Mouse (Mus musculus) left cerebral cortex, adult 18-20 months (tissue): ENCODE results near the gene Cd300a. TPM values are rescaled to one million over a fixed set of nuclear protein-coding genes. Genes with fewer than 3 reads are reported as not detected.
A peak's percentile ranks its signal among the peaks of the same experiment; 100 is the strongest.
"Not testable (repeated sequence)": the region's sequence is repeated elsewhere in the genome, so short reads cannot be mapped to it uniquely, and the experiment has no call there.

Experiments
- DNase-seq, 2 experiments: peaks; one replicate each; pipeline ENCODE4 v3.0.0; 2021 to 2022; ENCODE audit warnings: low spot score in 2 of 2, mixed read lengths in 1 of 2
- total RNA-seq, 2 experiments: library from RNA; stranded (reverse); gene quantifications; 2 replicates each; pipeline ENCODE4 v1.2.3; 2021

Cd300a gene
- total RNA-seq, 2 experiments from 2014 or later: 0.65 to 0.80 TPM

DNA sequence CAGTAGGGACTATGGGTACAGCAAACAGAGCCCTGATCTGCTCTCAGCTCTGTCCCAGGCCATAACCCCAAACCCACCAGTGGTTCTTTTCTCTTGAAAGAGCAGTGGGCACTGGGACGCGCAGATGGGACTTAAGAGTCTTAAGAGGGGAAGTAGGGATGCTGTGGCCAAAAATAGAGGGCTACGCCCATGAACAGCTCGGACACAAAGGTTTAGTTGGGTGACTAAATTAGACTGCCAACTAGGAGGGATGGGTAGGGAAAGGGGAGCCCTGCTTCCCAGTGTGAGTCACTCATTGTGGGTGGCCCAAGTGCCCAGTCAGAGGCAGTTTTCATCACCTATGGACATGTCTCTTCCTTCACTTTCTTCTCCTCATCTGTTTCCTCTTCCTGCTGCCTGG lies 13.4 kb downstream of the Cd300a start:
- DNase-seq: no peak

DNA sequence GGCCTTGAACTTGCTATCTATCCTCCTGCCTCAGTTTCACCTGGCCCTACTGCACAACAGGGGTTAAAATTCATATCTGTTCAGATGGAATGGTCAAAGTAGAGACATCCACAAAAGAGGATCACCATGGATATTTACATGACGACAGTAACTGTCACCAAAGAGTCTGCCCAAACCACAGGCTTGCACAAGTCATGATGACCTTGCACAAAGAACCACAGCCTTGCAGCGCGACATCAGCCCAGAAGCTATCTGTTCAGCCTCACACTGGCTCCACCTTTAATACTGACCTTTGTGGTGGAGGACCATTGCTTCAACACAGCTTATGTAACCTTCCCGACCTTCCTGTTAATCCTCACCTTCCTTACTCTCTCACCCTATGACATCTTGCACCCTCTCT lies 17.7 kb downstream of the Cd300a start:
- no peak for DNase-seq

DNA sequence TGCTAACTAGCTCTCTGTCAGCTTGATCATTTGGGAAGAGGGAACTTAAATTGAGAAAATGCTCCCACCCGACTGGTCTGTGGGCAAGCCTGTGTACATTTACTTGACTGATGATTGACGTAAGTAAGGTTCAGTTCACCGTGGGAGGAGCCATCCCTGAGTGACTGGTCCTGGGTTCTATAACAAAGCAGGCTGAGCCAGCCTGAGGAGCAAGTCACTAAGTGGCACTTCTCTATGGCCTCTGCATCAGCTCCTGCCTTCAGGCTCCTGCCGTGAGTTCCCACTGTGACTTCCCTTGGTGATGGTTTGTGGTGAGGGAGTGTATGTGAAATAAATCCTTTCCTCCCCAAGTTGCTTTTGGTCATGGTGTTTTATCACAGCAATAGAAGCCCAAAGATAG lies 18.2 kb downstream of the Cd300a start:
- no peak for DNase-seq

DNA sequence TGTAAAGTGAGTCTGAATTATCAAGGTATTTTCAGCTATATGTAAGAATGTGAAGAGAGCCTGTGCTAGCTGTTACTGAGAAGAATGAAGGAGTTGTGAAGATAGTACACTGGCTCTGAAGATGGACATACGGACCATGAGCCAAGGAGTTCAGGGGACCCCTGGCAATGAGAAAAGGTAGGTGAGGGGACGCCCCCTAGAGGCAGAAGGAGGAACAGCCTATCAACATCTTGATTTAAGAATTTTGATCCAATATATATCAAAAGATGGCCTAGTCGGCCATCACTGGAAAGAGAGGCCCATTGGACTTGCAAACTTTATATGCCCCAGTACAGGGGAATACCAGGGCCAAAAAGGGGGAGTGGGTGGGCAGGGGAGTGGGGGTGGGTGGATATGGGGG lies 19.7 kb downstream of the Cd300a start:
- DNase-seq: not testable (repeated sequence)

DNA sequence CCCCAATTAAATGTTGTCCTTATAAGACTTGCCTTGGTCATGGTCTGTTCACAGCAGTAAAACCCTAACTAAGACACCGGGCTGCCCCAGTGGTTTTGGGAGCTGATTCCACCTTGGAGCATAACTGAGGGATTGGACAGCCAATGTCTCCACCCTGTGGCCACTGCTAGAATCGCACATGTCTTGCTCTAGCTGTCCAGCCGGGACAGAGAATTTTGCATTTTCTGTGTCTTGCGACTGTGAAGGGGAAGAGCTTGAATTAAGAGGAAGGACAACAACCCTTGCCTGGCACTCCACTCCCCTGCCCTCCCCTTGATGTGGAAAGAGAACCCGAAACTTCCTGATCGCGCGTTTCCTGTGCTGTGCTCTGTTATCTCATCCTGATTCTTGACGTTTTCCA lies 23.0 kb downstream of the Cd300a start:
- DNase-seq: peak; percentile 83 to 85

DNA sequence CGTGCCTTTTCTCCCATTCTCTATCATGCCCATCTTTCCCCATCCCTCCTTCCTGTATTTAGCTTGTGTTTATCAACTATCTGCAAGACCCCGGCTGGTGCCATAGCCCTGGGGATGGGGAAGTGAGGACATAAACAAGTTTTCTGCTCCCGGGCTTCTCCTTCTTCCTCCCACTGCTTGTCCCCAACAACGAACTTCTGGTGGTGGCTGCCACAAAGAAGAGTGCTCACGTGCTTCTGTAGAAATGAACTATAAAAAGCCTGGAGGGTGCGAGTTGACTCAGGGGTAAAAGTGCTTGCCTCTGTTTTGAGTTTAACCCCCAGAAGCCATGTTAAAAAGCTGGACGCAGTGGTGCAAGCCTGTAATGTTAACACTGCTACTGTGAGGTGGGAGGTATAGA lies 25.1 kb downstream of the Cd300a start:
- DNase-seq: no peak

DNA sequence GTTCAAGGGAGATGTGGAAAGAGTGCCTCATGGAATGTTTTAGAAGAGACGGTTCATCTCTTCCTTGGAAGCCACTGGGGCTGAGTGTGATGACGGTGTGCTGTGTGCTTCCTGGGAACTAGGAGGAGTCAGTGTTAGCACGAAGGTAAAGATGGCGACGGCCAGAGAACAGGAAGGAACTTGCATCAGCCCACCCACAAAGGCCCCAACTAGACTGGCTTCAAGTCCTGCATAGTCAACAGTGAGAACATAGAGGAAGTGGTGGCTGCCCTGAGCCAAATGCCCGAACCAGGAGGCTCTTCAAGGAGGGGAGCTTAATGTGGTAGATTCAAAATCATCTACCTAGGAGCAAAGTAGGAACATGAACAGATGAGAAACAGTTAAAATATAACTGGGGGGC lies 27.3 kb downstream of the Cd300a start:
- DNase-seq: no peak

DNA sequence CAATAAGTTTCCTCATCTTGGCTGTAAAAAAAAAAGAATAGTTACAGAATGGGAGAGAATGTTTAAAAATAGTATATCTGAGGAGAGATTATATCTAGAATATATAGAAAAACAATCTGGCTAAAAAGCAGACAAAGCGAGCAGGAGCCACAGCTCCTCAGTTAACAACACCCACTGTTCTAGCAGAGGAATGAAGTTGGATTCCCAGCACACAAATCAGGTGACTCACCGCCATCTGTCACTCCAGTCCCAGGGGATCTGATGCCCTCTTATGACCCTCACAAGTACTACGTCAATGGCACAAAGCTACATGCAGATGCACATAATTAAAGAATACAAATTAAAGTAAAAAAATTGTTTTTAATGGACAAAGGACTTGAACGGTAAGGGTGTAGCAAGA lies 32.6 kb downstream of the Cd300a start:
- DNase-seq: peak; percentile 64

DNA sequence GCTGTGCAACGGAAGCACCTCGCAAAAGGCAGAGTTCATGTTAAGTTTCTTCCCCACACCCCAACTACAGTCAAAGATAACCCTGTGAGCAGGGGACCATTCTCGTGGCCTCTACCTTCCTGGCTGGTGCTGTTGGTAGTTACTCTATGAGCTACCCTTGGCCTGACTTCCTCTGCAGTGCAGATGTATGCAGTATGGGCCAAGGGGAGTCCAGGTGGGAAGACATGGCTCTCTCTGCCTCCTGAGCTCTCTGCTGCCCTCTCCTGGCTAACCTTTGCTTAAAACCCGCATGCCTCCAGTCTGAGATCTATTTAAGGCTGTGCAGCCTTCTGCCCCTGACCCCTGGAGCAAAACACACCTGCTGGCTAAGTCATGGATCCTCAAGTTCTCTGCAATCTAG lies 34.1 kb downstream of the Cd300a start:
- no peak for DNase-seq

DNA sequence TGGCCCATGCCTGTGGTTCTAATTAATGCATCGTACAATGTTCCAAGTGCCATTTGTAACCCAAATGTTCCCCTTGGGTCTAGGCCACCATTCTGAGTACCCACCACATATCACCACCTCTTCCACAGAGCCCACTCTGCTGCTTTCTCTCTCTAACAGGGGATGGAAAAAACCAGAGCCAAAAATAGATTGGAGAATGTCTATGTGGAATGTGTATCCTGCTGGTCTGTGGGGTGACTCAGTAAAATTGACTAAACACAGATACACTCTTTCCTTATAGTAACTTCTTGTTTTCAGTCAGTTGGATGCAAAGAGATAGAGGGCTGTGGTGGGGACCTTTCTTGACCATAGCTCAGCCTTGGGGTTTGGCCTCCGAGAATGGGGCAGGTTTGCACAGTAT lies 39.7 kb downstream of the Cd300a start:
- DNase-seq: no peak

DNA sequence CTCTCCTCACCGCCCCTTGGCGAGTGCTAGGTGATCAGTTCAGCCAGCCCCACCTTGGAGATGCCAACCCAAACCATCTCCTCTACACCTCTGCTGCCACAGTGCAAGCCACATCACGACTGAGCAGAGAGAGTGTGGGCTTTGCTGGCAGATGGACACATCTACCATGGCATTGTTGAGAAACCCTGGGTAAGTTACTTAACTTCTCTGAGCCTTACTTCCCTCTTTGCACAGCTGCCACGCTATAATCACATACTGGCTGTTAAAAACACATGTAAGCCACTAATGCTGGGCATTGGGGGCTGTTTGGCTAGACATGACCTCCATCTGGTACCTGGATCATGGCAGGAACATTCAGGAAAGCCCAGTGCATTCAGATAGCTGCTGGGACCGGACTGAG lies 41.2 kb downstream of the Cd300a start:
- DNase-seq: no peak

DNA sequence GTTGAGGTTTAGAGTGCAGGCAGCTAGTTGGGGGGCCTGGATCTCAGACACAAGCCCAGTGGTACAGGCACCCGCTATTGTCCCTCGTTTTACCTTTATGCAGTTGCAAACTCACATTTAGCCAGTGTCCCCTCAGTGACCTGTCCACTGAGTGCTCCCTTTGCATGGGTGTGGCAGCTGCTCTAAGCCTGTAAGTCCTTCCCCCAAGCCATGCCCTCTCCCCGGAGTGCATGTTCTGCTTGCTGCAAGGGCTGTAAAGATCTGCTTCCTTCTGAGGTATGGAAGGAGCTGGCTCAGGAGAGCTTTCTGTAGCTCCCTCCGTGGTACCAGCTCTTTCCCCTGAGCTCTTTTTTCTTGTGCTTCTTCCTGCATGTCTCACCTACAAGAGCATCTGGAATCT lies 43.8 kb downstream of the Cd300a start:
- DNase-seq: no peak

DNA sequence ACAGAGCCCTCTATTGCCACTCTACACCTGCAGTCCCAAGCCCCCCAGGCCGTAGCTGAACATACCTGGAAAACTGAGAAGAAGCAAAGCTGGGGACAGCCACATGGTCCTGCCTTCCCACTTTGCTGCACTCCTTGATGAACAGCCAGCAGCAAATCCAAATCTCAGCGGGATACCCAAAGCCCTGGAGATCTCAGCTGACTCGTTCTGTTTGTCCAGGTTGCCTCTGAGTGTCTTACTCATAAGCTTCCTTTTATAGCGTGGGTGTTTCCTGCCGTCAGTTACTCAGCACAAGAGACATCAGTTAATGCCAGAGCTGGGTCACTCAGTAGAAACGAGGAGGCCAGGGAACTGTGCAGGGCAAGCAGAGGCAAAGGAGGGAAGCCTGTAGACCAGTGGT lies 44.3 kb downstream of the Cd300a start, which contains the start of gene Cd300lb:
TSS of gene Cd300lb (minus strand) at position 243 of the 400 bp plus-strand sequence.
- no peak for DNase-seq

Other genes starting within 250 kb of the Cd300a start
- gene Rpl38, start 221.5 kb upstream of the Cd300a start, total RNA-seq: 1,000 to 10,000 TPM in 1 of 2 experiments, 100 to 1,000 TPM in 1; 952 to 1,003 TPM
- gene Ttyh2, start 214.6 kb upstream of the Cd300a start, total RNA-seq: 10 to 100 TPM; 17.8 to 21.5 TPM
- gene Dnaic2, start 162.6 kb upstream of the Cd300a start, total RNA-seq: 1 to 10 TPM; 1.2 to 1.4 TPM
- gene Kif19a, start 124.7 kb upstream of the Cd300a start, total RNA-seq: 1 to 10 TPM; 1.7 to 2.6 TPM
- 10 to 100 TPM; 26.3 to 31.6 TPM for gene Btbd17, start 94.1 kb upstream of the Cd300a start, total RNA-seq
- gene Gpr142, start 91.1 kb upstream of the Cd300a start, total RNA-seq: not detected
- 1 to 10 TPM; 4.3 to 6.5 TPM for gene Gprc5c, start 38.9 kb upstream of the Cd300a start, total RNA-seq
- gene Cd300lb, start 44.3 kb downstream of the Cd300a start, total RNA-seq: not detected
- not detected for gene Cd300c, start 79.1 kb downstream of the Cd300a start, total RNA-seq
- under 1 TPM in 1 of 2 experiments, not detected in 1; 0.12 TPM for gene Cd300ld, start 99.9 kb downstream of the Cd300a start, total RNA-seq
- gene Cd300c2, start 111.8 kb downstream of the Cd300a start, total RNA-seq: 1 to 10 TPM; 3.3 to 3.7 TPM
- not detected for gene Cd300ld2, start 126.2 kb downstream of the Cd300a start, total RNA-seq
- gene Cd300ld4, start 137.0 kb downstream of the Cd300a start, total RNA-seq: not detected
- gene Cd300ld5, start 147.7 kb downstream of the Cd300a start, total RNA-seq: under 1 TPM; 0.60 to 0.82 TPM
- gene Cd300ld3, start 158.4 kb downstream of the Cd300a start, total RNA-seq: under 1 TPM; 0.60 to 0.82 TPM
- not detected for gene Cd300e, start 172.1 kb downstream of the Cd300a start, total RNA-seq
- gene Rab37, start 201.4 kb downstream of the Cd300a start, total RNA-seq: 1 to 10 TPM; 3.3 to 3.8 TPM
- gene Cd300lf, start 244.0 kb downstream of the Cd300a start, total RNA-seq: under 1 TPM; 0.30 to 0.42 TPM